Mouse (Mus musculus): Measurements from ENCODE around the gene Comt.

GRCm38 (mm10) chr16:18411026-18411649 lies 15.5 kb downstream of the Comt start:
- TF ChIP-seq CTCF (IDR thresholded peaks at IDR 0.05; ENCODE audit: borderline replicate concordance, insufficient read depth, low read length): no peak
- no peak for TF ChIP-seq POLR2A (IDR thresholded peaks at IDR 0.05; ENCODE audit: low read depth, low read length)
